19 mouse cellular contexts compared by ENCODE assay signal in the genomic region with DNA sequence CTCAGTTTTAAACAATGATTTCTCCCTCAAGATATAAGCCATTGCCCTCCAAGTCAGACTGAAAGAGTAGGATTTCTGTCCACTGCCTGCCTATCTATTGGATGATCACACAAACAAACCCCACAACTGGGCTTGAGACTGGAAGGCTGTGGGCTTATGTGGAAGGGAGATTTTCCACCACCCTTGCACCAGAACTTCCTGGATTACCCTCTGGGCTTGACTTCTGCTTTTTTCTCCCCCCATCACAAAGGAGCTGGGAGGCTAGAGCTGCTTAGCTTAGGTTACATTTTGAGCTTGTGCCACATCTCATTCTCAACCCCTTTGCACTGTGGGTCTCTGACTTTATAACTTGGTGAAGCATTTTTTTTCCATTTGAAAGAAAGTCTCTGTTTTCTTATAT.
"Had no signal": no experiment of that assay in that cellular context is flagged by ENCODE, and none has a peak within 500 bp of the region (broad histone marks: within the 10 kb centered on the region; RNA-seq: fewer than 3 reads in every experiment).

No protein-coding gene starts in this region.

- ATAC-seq: hindbrain, embryonic 16.5 days; inflammation-experienced regulatory T-cells, adult 6 months; intestine, embryonic 15.5 days; intestine, postnatal 0 days; liver, embryonic 12.5 days had no signal

- DNase-seq: gastrocnemius, adult 2 months; gastrocnemius, postnatal 10 days; gastrocnemius, postnatal 25 days; heart, adult 11 months; heart, adult 2 months; heart, postnatal 14 days; heart, postnatal 36 days; kidney, adult 18-20 months; kidney, adult 8-10 months; kidney, postnatal 10 days; kidney, postnatal 25 days; kidney, postnatal 4 days; layer of hippocampus, postnatal 36 days; left cerebral cortex, postnatal 4 days had no signal
